ENCODE assay signal across 13 mouse cellular contexts in genomic region chr2:45101040-45101439, GRCm38 (mm10). TPM values are rescaled to one million over a fixed set of nuclear protein-coding genes. Genes with fewer than 3 reads are reported as not detected.
DNase-seq lines count a peak whose midpoint lies in the region; ATAC-seq and TF ChIP-seq lines count a peak whose summit lies in the region.
"Had no signal": no experiment of that assay in that cellular context is flagged by ENCODE, and none has a peak within 500 bp of the region (broad histone marks: within the 10 kb centered on the region; RNA-seq: fewer than 3 reads in every experiment).

No protein-coding gene starts in this region.

- no peak for TF ChIP-seq POLR2A in cortical plate, adult 2 months (IDR thresholded peaks at IDR 0.05; ENCODE audit: extremely low read depth, insufficient read depth, low read length)

- H3K36me3 ChIP-seq in forebrain, embryonic 13.5 days (ENCODE audit: poor library complexity, severe bottlenecking), result 0 out of 2 replicates have a peak, but pooled peaks cover 4% of the 10 kb centered on the region
- H3K36me3 ChIP-seq in forebrain, embryonic 10.5 days (replicated peaks), result no peaks in the 10 kb centered on the region
- H3K36me3 ChIP-seq in kidney, postnatal 0 days (ENCODE audit: insufficient read depth, low read length), result no peaks in the 10 kb centered on the region
- peaks cover 3% of the 10 kb centered on the region; the same call in 1 of the 2 replicates for H3K36me3 ChIP-seq in liver, embryonic 16.5 days (ENCODE audit: control insufficient read depth, insufficient read depth)
- no peaks in the 10 kb centered on the region for H3K36me3 ChIP-seq in kidney, embryonic 14.5 days (ENCODE audit: control insufficient read depth, insufficient read depth, low read length)
- H3K36me3 ChIP-seq: limb, embryonic 12.5 days had no signal

- no peaks in the 10 kb centered on the region for H3K27me3 ChIP-seq in forebrain, embryonic 13.5 days
- H3K27me3 ChIP-seq in forebrain, embryonic 10.5 days (ENCODE audit: poor library complexity, severe bottlenecking), result no peaks in the 10 kb centered on the region; the same call in 1 of the 2 replicates
- H3K27me3 ChIP-seq in kidney, postnatal 0 days (ENCODE audit: insufficient read depth, low read length), result no peaks in the 10 kb centered on the region
- no peaks in the 10 kb centered on the region; the same call in 1 of the 2 replicates for H3K27me3 ChIP-seq in liver, embryonic 16.5 days (ENCODE audit: control insufficient read depth, insufficient read depth, low read depth, low read length)
- no peaks in the 10 kb centered on the region for H3K27me3 ChIP-seq in kidney, embryonic 14.5 days (ENCODE audit: control insufficient read depth, insufficient read depth, low read length)

- no peak overlapping the region for H3K27ac ChIP-seq in forebrain, embryonic 13.5 days
- no peak overlapping the region for H3K27ac ChIP-seq in forebrain, embryonic 10.5 days
- H3K27ac ChIP-seq in kidney, postnatal 0 days, result 0 out of 2 replicates have a peak overlapping the region, but pooled peaks have one; percentile 6
- H3K27ac ChIP-seq in cortical plate, adult 2 months (ENCODE audit: insufficient read depth, low read length), result peak overlapping the region; percentile 16
- H3K27ac ChIP-seq in liver, embryonic 16.5 days (ENCODE audit: low read length), result peak overlapping the region; percentile 79; the same call in 1 of the 2 replicates
- no peak overlapping the region for H3K27ac ChIP-seq in kidney, embryonic 14.5 days (ENCODE audit: low read depth, low read length)
- H3K27ac ChIP-seq: limb, embryonic 12.5 days had no signal

- H3K9me3 ChIP-seq in forebrain, embryonic 13.5 days (replicated peaks), result no peaks in the 10 kb centered on the region
- no peaks in the 10 kb centered on the region for H3K9me3 ChIP-seq in forebrain, embryonic 10.5 days
- H3K9me3 ChIP-seq in kidney, postnatal 0 days (replicated peaks; ENCODE audit: low read length), result no peaks in the 10 kb centered on the region
- H3K9me3 ChIP-seq in liver, embryonic 16.5 days (replicated peaks; ENCODE audit: control insufficient read depth, low read length), result no peaks in the 10 kb centered on the region
- no peaks in the 10 kb centered on the region for H3K9me3 ChIP-seq in kidney, embryonic 14.5 days (ENCODE audit: control insufficient read depth, low read length)
- H3K9me3 ChIP-seq: limb, embryonic 12.5 days had no signal

- no peak for DNase-seq in forebrain, embryonic 10.5 days (ENCODE audit: extremely low spot score, low spot score)
- no peak for DNase-seq in kidney, postnatal 0 days (ENCODE audit: low spot score)
- no peak for DNase-seq in kidney, adult 18-20 months
- no peak for DNase-seq in thymus, postnatal 36 days
- DNase-seq: adrenal gland, adult 8-10 months; cerebellum, adult 18-20 months; gastrocnemius, postnatal 10 days; thymus, postnatal 25 days had no signal

- no peak overlapping the region; the same call in 1 of the 2 replicates for H3K9ac ChIP-seq in forebrain, embryonic 13.5 days
- H3K9ac ChIP-seq in kidney, postnatal 0 days (ENCODE audit: low read depth, low read length), result no peak overlapping the region
- H3K9ac ChIP-seq in liver, embryonic 16.5 days (ENCODE audit: low read depth, low read length), result no peak overlapping the region
- no peak overlapping the region for H3K9ac ChIP-seq in kidney, embryonic 14.5 days (ENCODE audit: low read depth, low read length)
- H3K9ac ChIP-seq: limb, embryonic 12.5 days had no signal

- 54% methylated on average over 4 of the region's 4 CpGs for WGBS in forebrain, embryonic 13.5 days
- WGBS in forebrain, embryonic 10.5 days, result 58% methylated on average over 4 of the region's 4 CpGs
- WGBS in kidney, postnatal 0 days, result 62% methylated on average over 4 of the region's 4 CpGs
- 17% methylated on average over 4 of the region's 4 CpGs for WGBS in liver, embryonic 16.5 days (ENCODE audit: insufficient replicate concordance)
- WGBS in kidney, embryonic 14.5 days, result 52% methylated on average over 4 of the region's 4 CpGs

- H3K4me2 ChIP-seq in forebrain, embryonic 13.5 days, result peak overlapping the region; percentile 4; the same call in 1 of the 2 replicates
- H3K4me2 ChIP-seq in kidney, postnatal 0 days (ENCODE audit: low read length), result no peak overlapping the region
- H3K4me2 ChIP-seq in liver, embryonic 16.5 days (ENCODE audit: low read depth, low read length), result peak overlapping the region; percentile 47
- H3K4me2 ChIP-seq in kidney, embryonic 14.5 days (replicated peaks; ENCODE audit: low read depth, low read length), result no peak overlapping the region
- H3K4me2 ChIP-seq: limb, embryonic 12.5 days had no signal

- ATAC-seq in forebrain, embryonic 13.5 days, result no peak
- ATAC-seq in kidney, postnatal 0 days (replicated peaks; ENCODE audit: low FRiP score, low read depth), result no peak
- ATAC-seq in liver, embryonic 16.5 days (ENCODE audit: low read depth), result peak; percentile 67
- no peak for ATAC-seq in kidney, embryonic 14.5 days (ENCODE audit: low FRiP score, low TSS enrichment)

- peaks cover 94% of the 10 kb centered on the region for H3K4me1 ChIP-seq in forebrain, embryonic 13.5 days
- peaks cover 100% of the 10 kb centered on the region for H3K4me1 ChIP-seq in forebrain, embryonic 10.5 days
- peaks cover 23% of the 10 kb centered on the region; the same call in 1 of the 2 replicates for H3K4me1 ChIP-seq in kidney, postnatal 0 days (replicated peaks; ENCODE audit: insufficient read depth, low read length)
- peaks cover 18% of the 10 kb centered on the region; the same call in 1 of the 2 replicates for H3K4me1 ChIP-seq in cortical plate, adult 2 months (ENCODE audit: control insufficient read depth, insufficient read depth, low read length)
- peaks cover 42% of the 10 kb centered on the region for H3K4me1 ChIP-seq in liver, embryonic 16.5 days (ENCODE audit: control insufficient read depth, low read depth, low read length)
- peaks cover 21% of the 10 kb centered on the region; the same call in 1 of the 2 replicates for H3K4me1 ChIP-seq in kidney, embryonic 14.5 days (ENCODE audit: control insufficient read depth, insufficient read depth, low read length)

- no peak overlapping the region for H3K4me3 ChIP-seq in forebrain, embryonic 13.5 days
- no peak overlapping the region for H3K4me3 ChIP-seq in forebrain, embryonic 10.5 days
- no peak overlapping the region for H3K4me3 ChIP-seq in kidney, postnatal 0 days (replicated peaks; ENCODE audit: low read depth, low read length)
- H3K4me3 ChIP-seq in cortical plate, adult 2 months (ENCODE audit: insufficient read depth, low read length), result no peak overlapping the region
- no peak overlapping the region for H3K4me3 ChIP-seq in liver, embryonic 16.5 days (ENCODE audit: low read depth, low read length)
- H3K4me3 ChIP-seq in kidney, embryonic 14.5 days (ENCODE audit: low read length), result no peak overlapping the region
- H3K4me3 ChIP-seq: limb, embryonic 12.5 days had no signal

- TF ChIP-seq CTCF in kidney, postnatal 0 days (IDR thresholded peaks at IDR 0.05; ENCODE audit: low read depth), result no peak
- TF ChIP-seq CTCF in cortical plate, adult 2 months (IDR thresholded peaks at IDR 0.05; ENCODE audit: extremely low read depth, insufficient read depth, low read length), result no peak

RNA-seq across cellular contexts. Expression of gene Zeb2, which starts 16.2 kb away (rescaled TPM):
- 74.7 and 85.4 TPM in 2 replicates for polyA plus RNA-seq in forebrain, embryonic 13.5 days (2015; fragmentation: Nextera tagmentation; extraction: Ambion mirVana)
- 30.2 and 30.4 TPM in 2 replicates for polyA plus RNA-seq in forebrain, embryonic 10.5 days (2016; fragmentation: Nextera tagmentation; extraction: Ambion mirVana)
- polyA plus RNA-seq in kidney, postnatal 0 days (2015; fragmentation: Nextera tagmentation; extraction: Ambion mirVana), result 31.4 and 34.1 TPM in 2 replicates
- 63.2 and 65.4 TPM in 2 replicates for polyA plus RNA-seq in cortical plate, adult 2 months (2012; rRNA removed)
- polyA plus RNA-seq in liver, embryonic 16.5 days (2015; fragmentation: Nextera tagmentation; extraction: Ambion mirVana), result 12.1 and 12.5 TPM in 2 replicates
- 41.2 and 52.2 TPM in 2 replicates for polyA plus RNA-seq in kidney, embryonic 14.5 days (2014; fragmentation: Nextera tagmentation; extraction: Ambion mirVana)

Comparison
In these comparisons a context has a peak if more than half of its experiments do, and no peak if none do; other contexts are left out.
1. H3K27ac ChIP-seq: peak in kidney, postnatal 0 days (single experiment), cortical plate, adult 2 months (single experiment) and liver, embryonic 16.5 days (single experiment); none in forebrain, embryonic 13.5 days (single experiment), forebrain, embryonic 10.5 days (single experiment) and kidney, embryonic 14.5 days (single experiment).
2. H3K4me2 ChIP-seq: peak in forebrain, embryonic 13.5 days (single experiment) and liver, embryonic 16.5 days (single experiment); none in kidney, postnatal 0 days (single experiment) and kidney, embryonic 14.5 days (single experiment).